Mouse (Mus musculus): ENCODE data around the gene Wdr86. TPM values are rescaled to one million over a fixed set of nuclear protein-coding genes. Genes with fewer than 3 reads are reported as not detected.

The Wdr86 gene
- polyA plus RNA-seq, 1 experiment from 2014 or later: not detected

DNA sequence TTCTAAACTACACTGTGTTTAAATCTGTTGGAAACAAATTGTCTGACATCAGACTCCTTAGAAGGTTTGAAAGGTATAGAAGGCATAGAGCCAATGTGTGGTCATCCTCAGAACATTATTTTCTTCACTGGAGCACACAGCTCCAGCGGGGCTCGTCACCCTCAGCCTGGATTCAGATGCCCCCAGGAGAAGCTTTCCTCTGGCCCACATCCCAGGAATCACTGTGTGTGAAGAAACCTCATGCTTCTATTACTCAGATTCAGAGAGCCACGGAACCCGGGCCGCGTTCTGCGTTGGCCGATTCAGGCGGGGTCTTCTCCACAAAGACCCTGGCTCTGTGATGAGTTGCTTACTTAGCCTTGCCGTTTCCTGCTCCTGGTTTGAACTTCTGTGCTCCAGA is 13.4 kb upstream of the Wdr86 start:
- no peak overlapping the region for H3K27ac ChIP-seq
- no peaks in the 10 kb centered on the region for H3K36me3 ChIP-seq (ENCODE audit: inconsistent target)
- no peaks in the 10 kb centered on the region for H3K79me2 ChIP-seq (ENCODE audit: inconsistent target)
- no peak overlapping the region for H3K4me3 ChIP-seq (ENCODE audit: inconsistent target)
- 96% methylated on average over 9 of the region's 10 CpGs for WGBS (ENCODE audit: missing documents)

DNA sequence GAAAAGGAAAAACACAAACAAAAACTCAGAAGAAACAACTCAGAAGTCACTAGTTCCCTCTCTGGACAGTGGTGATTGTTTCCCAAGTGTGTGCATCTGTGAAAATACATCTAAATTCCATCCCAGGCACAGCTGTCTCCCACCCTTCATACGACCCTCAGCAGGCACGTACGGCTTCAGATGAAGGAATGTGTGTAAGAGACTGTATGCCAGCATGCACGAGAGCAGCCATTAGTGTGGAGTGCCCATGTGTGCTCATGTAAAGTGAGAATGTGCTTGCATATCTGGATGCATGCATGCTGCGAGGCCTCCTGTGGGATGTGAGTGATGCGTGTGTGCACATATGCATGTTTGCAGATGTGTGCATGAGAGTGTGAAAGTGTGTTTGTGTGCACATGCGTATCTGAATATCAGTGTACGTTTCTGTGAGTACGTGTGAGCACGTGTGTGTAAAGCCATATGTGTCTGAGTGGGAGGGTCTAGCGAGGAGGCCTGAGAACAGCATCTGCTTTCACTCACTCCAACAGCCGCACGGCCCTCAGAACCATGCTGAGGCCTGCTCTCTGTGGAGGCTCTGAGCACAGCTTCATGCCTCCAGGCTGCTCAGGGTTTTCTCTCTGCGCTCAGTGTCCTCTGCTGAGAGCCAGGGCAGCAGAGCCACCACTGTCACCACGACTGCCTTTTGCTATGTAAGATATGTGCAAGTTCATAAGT is 10.8 kb upstream of the Wdr86 start:
- H3K4me3 ChIP-seq (ENCODE audit: inconsistent target): no peak overlapping the region
- no peaks in the 10 kb centered on the region for H3K79me2 ChIP-seq (ENCODE audit: inconsistent target)
- H3K36me3 ChIP-seq (ENCODE audit: inconsistent target): no peaks in the 10 kb centered on the region
- H3K27ac ChIP-seq: no peak overlapping the region
- WGBS (ENCODE audit: missing documents): 93% methylated on average over 15 of the region's 15 CpGs

DNA sequence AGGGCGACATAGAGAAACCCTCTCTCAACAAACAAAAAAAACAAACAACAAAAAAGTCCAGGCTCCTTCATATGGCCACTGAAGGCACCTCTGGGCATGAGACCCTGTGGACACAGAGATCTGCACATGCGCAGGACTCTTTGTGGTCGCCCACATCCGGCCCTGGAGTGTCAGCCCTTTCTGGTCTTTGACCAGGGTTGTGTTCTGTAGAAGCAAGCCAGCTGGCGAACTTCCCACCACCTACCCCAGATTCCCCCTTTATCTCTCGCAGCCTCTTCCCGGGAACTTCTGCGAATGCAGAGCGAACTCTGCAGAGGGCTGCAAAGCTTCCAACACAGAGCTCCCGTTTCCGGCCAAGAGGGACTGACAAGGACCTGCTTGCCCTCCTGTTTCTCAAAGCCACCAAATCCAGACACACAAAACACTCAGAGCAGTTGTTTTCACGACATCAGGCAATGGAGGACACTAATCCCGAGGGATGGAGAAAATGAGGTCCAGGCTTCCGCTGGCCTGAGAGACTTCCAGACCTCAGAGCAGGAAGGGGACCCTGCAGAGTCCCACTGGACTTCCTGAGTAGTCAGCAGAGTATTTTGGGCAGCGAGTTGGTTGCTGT is 8.7 kb upstream of the Wdr86 start:
- Histone ChIP-seq H3K79me2 (ENCODE audit: inconsistent target) (no peaks in the 10 kb centered on the region), H3K4me3 (ENCODE audit: inconsistent target) (no peak overlapping the region), H3K27ac (no peak overlapping the region), H3K36me3 (ENCODE audit: inconsistent target) (no peaks in the 10 kb centered on the region)
- WGBS (ENCODE audit: missing documents): 10% methylated on average over 15 of the region's 15 CpGs

DNA sequence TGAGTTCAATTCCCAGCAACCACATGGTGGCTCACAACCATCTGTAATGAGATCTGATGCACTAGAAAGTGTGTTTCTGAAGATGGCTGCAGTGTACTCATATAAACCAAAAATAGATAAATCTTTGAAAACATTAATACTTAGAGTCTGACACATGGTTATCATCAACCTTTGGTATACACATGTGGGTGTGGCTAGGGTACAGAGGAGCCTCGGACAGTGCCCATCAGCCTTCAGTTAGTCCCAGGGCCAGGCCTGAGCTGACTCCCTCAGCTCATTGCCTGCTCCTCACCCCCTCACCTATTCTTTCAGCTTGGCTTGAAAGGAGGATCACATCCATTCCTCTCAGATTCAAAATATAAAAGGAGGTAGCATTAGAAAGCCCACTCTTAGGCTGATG is 8.0 kb upstream of the Wdr86 start:
- Histone ChIP-seq H3K4me3 (ENCODE audit: inconsistent target) (no peak overlapping the region), H3K79me2 (ENCODE audit: inconsistent target) (no peaks in the 10 kb centered on the region), H3K27ac (no peak overlapping the region), H3K36me3 (ENCODE audit: inconsistent target) (no peaks in the 10 kb centered on the region)
- WGBS (ENCODE audit: missing documents): 100% methylated on average over 1 of the region's 1 CpGs

DNA sequence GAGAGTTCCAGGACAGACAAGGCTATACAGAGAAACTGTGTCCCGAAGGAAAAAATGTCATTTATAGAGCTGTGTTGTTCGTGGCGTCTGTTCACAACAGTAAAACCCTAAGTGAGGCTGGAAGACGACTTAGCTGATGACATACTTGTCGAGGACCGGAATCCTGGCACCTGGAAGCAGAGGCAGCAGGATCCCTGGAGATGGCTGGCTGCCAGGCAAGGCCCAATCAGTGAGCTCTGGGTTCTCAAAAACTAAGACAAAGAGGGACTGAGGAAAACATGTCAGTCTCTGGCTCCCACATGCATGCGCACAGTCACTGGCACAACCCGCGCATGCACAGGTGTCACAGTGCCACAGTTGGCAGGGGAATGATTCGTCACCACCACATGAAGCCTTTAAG is 7.1 kb upstream of the Wdr86 start:
- Histone ChIP-seq H3K27ac (no peak overlapping the region), H3K4me3 (ENCODE audit: inconsistent target) (no peak overlapping the region), H3K36me3 (ENCODE audit: inconsistent target) (no peaks in the 10 kb centered on the region), H3K79me2 (ENCODE audit: inconsistent target) (no peaks in the 10 kb centered on the region)
- 97% methylated on average over 10 of the region's 10 CpGs for WGBS (ENCODE audit: missing documents)

DNA sequence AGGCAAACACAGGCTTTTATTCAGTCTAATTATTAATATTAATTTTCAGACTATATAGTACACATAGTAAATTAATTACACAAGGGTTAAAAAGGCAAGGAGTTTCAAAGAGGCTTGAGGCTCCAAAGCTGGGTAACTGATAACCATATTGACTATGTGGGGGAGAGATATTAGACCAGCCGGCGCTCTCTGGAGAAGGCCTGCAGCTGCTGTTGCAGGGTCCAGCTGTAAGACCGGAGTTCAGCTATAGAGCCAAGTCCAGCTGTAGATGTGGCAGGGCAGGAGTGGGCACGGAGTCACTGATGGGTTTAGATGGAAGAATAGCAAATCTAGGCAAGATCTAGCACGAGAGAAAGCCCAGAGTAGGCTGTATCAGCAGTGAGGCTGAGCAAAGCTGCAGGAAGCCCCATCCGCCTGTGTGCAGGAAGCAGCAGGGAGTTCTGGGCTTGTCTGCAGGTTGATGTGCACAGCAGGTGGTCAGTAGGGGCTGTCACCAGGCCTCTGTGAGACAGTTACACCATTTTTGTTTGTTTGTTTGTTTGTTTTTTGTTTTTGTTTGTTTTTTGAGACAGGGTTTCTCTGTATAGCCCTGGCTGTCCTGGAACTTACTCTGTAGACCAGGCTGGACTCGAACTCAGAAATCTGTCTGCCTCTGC is 3.4 kb upstream of the Wdr86 start:
- Histone ChIP-seq H3K79me2 (ENCODE audit: inconsistent target) (no peaks in the 10 kb centered on the region), H3K4me3 (ENCODE audit: inconsistent target) (no peak overlapping the region), H3K36me3 (ENCODE audit: inconsistent target) (no peaks in the 10 kb centered on the region), H3K27ac (no peak overlapping the region)
- 93% methylated on average over 7 of the region's 7 CpGs for WGBS (ENCODE audit: missing documents)

DNA sequence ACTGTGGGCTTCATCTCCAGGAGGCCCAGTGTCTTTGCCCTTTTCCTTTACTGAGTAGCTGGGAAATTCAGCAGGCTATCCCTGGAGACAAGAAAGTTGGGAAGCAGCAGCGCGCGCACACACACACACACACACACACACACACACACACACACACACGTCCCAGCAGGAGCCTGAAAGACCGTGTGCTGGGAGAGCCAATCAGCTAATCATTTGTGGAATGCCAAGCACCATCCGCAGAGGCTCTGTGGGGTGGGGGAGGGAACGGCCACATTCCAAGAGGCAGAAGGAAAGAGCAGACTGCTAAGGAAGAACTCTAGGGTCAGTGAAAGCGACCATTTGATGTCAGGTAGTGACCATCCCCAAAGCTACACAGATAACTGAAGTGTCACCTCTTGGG is 2.6 kb upstream of the Wdr86 start:
- no peak overlapping the region for H3K27ac ChIP-seq
- no peak overlapping the region for H3K4me3 ChIP-seq (ENCODE audit: inconsistent target)
- no peaks in the 10 kb centered on the region for H3K36me3 ChIP-seq (ENCODE audit: inconsistent target)
- H3K79me2 ChIP-seq (ENCODE audit: inconsistent target): no peaks in the 10 kb centered on the region
- 86% methylated on average over 8 of the region's 8 CpGs for WGBS (ENCODE audit: missing documents)

DNA sequence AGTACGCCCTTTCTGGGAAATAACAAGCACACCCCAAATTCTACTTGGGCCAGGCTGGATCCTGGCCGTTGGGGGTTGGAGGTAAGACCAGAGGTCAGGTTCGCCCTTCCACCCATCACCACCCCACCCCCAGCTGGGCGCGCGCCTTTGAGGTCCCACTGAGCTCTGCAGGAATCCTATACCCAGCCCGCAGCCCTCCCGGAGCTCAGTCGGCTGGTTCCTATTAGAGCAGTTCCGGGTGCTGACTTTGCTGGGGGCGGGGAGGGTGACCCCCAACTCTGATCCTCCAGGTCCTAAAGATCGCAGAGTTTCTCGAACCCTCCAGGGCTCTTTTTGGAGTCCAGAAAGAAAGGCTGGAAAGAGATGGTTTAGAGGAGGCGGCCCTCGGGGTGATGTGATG is 459 bp upstream of the Wdr86 start:
- H3K36me3 ChIP-seq (ENCODE audit: inconsistent target): no peaks in the 10 kb centered on the region
- no peaks in the 10 kb centered on the region for H3K79me2 ChIP-seq (ENCODE audit: inconsistent target)
- 15% methylated on average over 15 of the region's 15 CpGs for WGBS (ENCODE audit: missing documents)
- no peak overlapping the region for H3K4me3 ChIP-seq (ENCODE audit: inconsistent target)
- no peak overlapping the region for H3K27ac ChIP-seq

DNA sequence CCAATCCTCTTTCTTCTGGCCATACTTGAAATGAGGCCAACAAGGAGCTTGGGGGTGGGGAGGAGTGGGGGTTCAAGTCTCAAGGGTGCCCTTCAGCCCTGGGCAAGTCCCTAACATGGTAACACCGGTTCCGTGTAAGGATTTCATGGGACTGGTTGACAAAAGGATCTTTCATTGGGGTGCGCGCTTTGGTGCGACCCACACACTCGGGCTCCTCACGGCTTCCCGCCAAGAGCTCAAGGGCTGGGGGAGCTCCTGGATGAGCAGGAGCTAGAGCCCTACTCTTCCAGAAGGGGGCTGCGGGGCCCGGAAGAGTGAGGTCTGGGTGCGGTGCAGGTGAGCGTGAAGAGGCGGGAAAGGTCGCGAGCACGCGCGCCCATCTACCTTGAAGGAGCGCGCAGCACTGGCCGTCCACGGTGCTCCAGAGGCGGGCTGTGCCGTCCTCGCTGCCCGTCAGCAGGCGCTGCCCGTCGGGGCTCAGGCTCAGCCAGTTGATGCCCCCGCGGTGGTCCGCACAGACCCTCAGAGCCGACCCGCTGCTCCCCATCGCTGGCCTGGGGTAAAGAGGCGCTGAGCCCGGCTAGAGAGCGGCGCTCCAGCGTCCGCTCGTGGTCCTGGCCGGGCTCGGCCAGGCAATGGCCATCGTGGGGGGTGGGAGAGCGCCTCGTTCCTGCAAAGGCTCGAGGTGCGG is 585 bp downstream of the Wdr86 start:
- H3K27ac ChIP-seq: no peak overlapping the region
- no peaks in the 10 kb centered on the region for H3K36me3 ChIP-seq (ENCODE audit: inconsistent target)
- no peak overlapping the region for H3K4me3 ChIP-seq (ENCODE audit: inconsistent target)
- 5% methylated on average over 49 of the region's 49 CpGs for WGBS (ENCODE audit: missing documents)
- no peaks in the 10 kb centered on the region for H3K79me2 ChIP-seq (ENCODE audit: inconsistent target)

DNA sequence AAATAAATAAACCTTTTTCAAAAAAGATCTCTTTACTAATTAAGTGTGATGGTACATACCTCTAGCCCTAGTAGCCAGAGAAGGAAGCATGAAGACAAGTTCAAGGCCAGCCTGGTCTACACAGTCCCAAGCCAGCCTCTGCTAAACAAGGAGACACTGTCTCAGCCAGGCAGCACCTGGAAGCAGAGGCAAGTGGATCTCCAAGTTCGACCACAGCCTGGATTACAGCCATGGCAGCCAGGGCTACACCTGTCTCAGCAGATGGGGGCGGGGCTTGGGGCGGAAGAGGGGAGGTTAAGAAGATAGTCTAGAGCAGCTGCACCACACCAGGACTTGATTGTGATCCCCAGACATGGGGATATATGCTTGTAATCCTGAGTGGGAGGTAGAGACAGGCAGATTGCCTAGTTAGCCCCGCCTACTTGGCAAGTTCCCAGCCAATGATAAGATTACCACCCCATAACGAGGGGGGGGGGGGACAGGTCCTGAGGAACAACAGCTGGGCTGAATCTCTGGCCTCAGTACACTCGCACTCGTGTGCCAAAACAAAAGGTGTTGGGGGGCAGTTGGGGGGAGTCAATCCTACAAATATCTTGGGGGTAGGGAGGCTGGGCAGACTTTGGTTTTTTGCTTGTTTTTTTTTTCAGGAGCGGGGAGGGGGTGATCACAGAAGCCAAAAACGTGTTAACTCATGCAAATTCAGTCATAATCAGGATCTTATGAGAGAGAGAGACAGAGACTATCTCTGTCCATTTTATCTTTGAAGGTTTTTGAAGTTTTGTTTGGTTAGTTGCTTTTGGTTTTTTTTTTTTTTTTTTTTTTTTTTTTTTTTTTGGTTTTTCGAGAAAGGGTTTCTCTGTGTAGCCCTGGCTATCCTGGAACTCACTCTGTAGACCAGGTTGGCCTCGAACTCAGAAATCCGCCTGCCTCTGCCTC is 3.4 kb downstream of the Wdr86 start:
- Histone ChIP-seq H3K27ac (no peak overlapping the region), H3K4me3 (ENCODE audit: inconsistent target) (no peak overlapping the region), H3K36me3 (ENCODE audit: inconsistent target) (no peaks in the 10 kb centered on the region), H3K79me2 (ENCODE audit: inconsistent target) (no peaks in the 10 kb centered on the region)
- 88% methylated on average over 8 of the region's 12 CpGs for WGBS (ENCODE audit: missing documents)

DNA sequence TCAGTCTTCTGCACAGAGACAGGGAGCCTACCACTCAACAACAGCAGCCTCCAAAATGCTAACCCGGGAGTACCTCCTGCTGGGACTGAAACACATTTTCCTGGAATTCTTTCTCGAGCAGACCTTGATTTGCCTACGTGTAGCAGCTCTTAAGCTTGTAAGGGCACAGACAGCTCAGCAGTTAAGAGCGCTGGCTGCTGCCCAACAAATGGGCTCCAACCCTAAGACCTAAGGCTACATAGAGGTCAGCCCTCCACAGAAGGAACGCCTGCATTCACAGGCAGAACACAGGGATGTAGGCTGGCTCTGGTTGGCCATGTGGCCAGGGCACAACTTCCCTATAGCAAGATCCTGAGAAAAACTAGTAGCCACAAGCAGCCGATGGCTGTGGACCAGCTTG is 4.6 kb downstream of the Wdr86 start:
- 91% methylated on average over 6 of the region's 6 CpGs for WGBS (ENCODE audit: missing documents)
- no peak overlapping the region for H3K4me3 ChIP-seq (ENCODE audit: inconsistent target)
- H3K79me2 ChIP-seq (ENCODE audit: inconsistent target): no peaks in the 10 kb centered on the region
- H3K36me3 ChIP-seq (ENCODE audit: inconsistent target): no peaks in the 10 kb centered on the region
- H3K27ac ChIP-seq: no peak overlapping the region

DNA sequence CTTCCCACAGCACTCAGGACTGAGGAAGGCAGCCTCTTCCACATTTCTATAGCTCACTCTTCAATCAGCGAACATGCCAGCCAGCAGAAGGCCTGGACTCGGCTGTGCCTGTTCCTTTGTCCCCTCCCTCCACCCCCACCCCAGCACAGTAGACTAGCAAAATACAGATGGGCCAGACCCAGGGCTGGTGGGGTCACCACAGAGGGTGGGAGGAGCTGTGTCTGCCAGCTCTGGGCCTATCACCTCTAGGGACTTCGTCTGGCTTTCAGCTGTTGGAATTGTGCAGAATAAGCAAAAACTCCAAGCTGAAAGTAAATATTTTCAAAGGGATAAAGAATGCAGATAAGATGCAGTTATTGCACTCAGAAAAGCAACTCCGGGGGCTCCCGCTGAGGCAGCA is 5.7 kb downstream of the Wdr86 start:
- Histone ChIP-seq H3K36me3 (ENCODE audit: inconsistent target) (no peaks in the 10 kb centered on the region), H3K79me2 (ENCODE audit: inconsistent target) (no peaks in the 10 kb centered on the region), H3K4me3 (ENCODE audit: inconsistent target) (no peak overlapping the region), H3K27ac (no peak overlapping the region)
- WGBS (ENCODE audit: missing documents): 88% methylated on average over 5 of the region's 5 CpGs

DNA sequence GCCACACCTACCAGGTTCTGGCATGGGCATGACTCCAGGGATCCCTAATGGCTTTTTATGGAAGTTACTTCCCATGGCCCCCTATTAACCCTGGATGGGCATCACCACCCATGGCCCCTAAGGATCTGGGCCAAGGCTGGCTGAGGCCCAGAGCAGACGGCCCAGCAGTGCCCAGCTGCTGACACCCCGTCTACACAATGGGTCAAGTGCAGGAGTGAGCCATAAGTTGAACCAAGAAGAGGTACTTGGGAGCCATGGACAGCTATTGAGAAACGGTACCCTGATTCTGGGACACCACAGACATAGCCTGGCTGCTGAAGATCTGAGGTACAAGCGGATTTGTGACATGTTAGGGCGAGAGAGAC is 6.3 kb downstream of the Wdr86 start:
- H3K79me2 ChIP-seq (ENCODE audit: inconsistent target): no peaks in the 10 kb centered on the region
- H3K27ac ChIP-seq: no peak overlapping the region
- no peaks in the 10 kb centered on the region for H3K36me3 ChIP-seq (ENCODE audit: inconsistent target)
- no peak overlapping the region for H3K4me3 ChIP-seq (ENCODE audit: inconsistent target)
- 98% methylated on average over 5 of the region's 5 CpGs for WGBS (ENCODE audit: missing documents)

DNA sequence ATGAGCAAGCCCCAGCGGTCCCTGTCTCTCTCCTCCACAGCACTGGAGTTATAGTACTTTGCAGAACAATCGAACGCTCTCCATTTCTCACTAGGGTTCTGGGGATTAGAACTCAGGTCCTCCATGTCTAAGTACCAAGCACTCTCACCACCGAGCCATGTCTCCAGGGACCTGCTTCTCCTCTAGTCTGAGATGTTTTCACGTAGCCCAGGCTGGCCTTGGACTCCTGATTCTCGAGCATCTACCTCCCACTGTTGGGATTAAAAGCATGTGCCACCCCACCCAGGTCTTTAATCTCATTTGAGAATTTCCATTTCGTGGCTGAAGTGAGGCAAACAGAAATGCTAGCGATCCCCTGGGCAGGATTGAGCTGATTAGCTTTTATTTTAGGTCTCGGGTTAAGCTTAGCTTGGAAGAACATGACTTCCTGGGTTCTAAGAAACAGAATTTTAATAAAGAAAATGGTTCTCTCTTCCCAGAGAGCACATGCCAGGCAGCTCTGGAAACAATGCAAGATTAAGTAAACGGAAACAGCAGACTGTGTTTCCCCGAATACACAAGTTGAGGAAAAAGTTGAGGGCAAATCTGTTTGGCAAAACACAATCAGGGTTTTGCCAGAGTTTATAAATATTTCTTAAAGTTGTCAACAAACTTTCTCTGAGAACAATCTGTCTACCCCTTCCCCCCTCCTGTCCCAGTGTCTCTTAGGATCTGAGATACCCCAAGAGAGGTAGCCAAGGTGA is 6.8 kb downstream of the Wdr86 start:
- H3K36me3 ChIP-seq (ENCODE audit: inconsistent target): no peaks in the 10 kb centered on the region
- H3K79me2 ChIP-seq (ENCODE audit: inconsistent target): no peaks in the 10 kb centered on the region
- H3K27ac ChIP-seq: no peak overlapping the region
- H3K4me3 ChIP-seq (ENCODE audit: inconsistent target): no peak overlapping the region
- 91% methylated on average over 11 of the region's 11 CpGs for WGBS (ENCODE audit: missing documents)
